Mouse (Mus musculus) intestine, embryonic 14.5 days (tissue): ENCODE measurements around the gene Neurl1a. TPM values are rescaled to one million over a fixed set of nuclear protein-coding genes. Genes with fewer than 3 reads are reported as not detected.
A peak's percentile ranks its signal among the peaks of the same experiment; 100 is the strongest.

Experiments
- ATAC-seq: fragments of 200-750 bp; cut with Nextera tagmentation; replicated peaks from 2 replicates; pipeline ENCODE4 v1.8.0; 2017; ENCODE audit warnings: low read depth, moderate number of reproducible peaks, moderate TSS enrichment, moderate library complexity; ENCODE audit not compliant: low FRiP score, low TSS enrichment
- DNase-seq: peaks from one replicate; pipeline ENCODE4 v3.0.0-alpha.2; 2018; ENCODE audit warnings: low spot score
- H3K27ac ChIP-seq: fragments of 300-500 bp; sonication (generic); 2 replicates; pipeline ENCODE4 v1.5.1; 2014; ENCODE audit warnings: low read depth, mild to moderate bottlenecking, control low read depth
- H3K27me3 ChIP-seq: fragments of 300-500 bp; sonication (generic); replicated peaks from 2 replicates; pipeline ENCODE4 v1.6.1; 2014; ENCODE audit warnings: low read length, control low read depth; ENCODE audit not compliant: control insufficient read depth, insufficient read depth
- H3K36me3 ChIP-seq: fragments of 300-500 bp; sonication (generic); 2 replicates; pipeline ENCODE4 v1.6.1; 2014; ENCODE audit warnings: low read length, control low read depth; ENCODE audit not compliant: control insufficient read depth, insufficient read depth
- H3K4me1 ChIP-seq: fragments of 300-500 bp; sonication (generic); replicated peaks from 2 replicates; pipeline ENCODE4 v1.6.1; 2014; ENCODE audit warnings: low read length, control low read depth, mixed read lengths; ENCODE audit not compliant: control insufficient read depth, insufficient read depth
- H3K4me2 ChIP-seq: fragments of 300-500 bp; sonication (generic); 2 replicates; pipeline ENCODE4 v1.6.1; 2014; ENCODE audit warnings: low read length
- H3K4me3 ChIP-seq: fragments of 300-500 bp; sonication (generic); 2 replicates; pipeline ENCODE4 v1.5.1; 2014; ENCODE audit warnings: low read depth, low read length, control low read depth, mixed read lengths
- H3K9ac ChIP-seq: fragments of 300-500 bp; sonication (generic); 2 replicates; pipeline ENCODE4 v1.6.1; 2014; ENCODE audit warnings: mild to moderate bottlenecking, low read length
- H3K9me3 ChIP-seq: fragments of 300-500 bp; sonication (generic); 2 replicates; pipeline ENCODE4 v1.6.1; 2016; ENCODE audit warnings: low read length, control low read depth; ENCODE audit not compliant: control insufficient read depth
- WGBS: fragments of 180-500 bp; shearing (Covaris S2); extraction: QIAGEN DNeasy Blood & Tissue Kit; methylation state at CpG from one replicate; pipeline ENCODE4 v1.1.7; 2014; 5-methylcytosine and 5-hydroxymethylcytosine counted together
- polyA plus RNA-seq: library from polyadenylated mRNA; unstranded; fragments of >200 nt; fragmentation: Nextera tagmentation; extraction: Ambion mirVana; gene quantifications from 2 replicates; pipeline ENCODE4 v1.2.1, GENCODE M21; 2014

The Neurl1a gene
- polyA plus RNA-seq, 1 experiment from 2014 or later, result 9.1 TPM

DNA sequence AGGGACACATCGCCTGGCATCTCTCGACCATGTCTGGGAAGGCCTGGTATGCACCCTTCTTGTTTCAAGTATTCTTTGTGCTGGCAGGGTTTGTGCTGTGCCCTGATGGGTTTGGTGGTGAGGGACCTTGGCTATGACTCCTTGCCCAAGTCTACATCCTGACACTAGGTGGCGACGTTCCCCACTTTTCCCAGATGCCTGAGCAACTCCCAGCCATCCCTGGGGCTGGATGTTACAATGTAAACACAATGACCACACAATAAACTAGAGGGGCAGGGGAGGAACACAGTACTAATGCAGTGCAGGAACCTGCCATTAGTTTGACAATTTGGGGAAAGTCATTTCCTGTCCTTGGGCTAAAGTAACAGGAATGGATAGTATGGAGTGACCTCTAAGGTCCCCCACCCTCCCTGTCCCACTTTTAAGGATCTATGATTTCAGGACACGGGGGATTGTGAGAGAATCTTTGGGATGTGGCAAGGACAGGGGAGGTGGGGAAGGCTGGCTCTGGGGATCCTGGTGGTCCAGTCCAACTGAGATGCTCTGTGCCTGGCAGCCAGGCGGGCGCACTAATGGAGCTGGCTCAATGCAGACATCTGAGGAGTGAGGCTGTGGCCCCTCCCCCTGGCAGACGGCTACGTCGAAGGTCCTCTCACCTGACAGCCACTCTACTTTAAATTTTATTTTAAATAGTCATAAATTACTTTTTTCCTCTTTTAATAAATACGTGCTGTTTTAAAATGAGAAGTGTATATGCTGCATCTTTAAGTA, 85.9 kb downstream of the Neurl1a start:
- H3K9me3 ChIP-seq, result no peaks in the 10 kb centered on the region
- H3K36me3 ChIP-seq, result peaks cover 52% of the 10 kb centered on the region
- H3K4me2 ChIP-seq, result no peak overlapping the region
- ATAC-seq (peak; percentile 56; the same call in 1 of the 2 replicates), DNase-seq (peak; percentile 88)
- H3K27ac ChIP-seq, result no peak overlapping the region
- H3K27me3 ChIP-seq, result no peaks in the 10 kb centered on the region
- H3K4me3 ChIP-seq, result no peak overlapping the region
- no peak overlapping the region for H3K9ac ChIP-seq
- 39% methylated on average over 11 of the region's 11 CpGs for WGBS
- H3K4me1 ChIP-seq, result 0 out of 2 replicates have a peak, but pooled peaks cover 3% of the 10 kb centered on the region

DNA sequence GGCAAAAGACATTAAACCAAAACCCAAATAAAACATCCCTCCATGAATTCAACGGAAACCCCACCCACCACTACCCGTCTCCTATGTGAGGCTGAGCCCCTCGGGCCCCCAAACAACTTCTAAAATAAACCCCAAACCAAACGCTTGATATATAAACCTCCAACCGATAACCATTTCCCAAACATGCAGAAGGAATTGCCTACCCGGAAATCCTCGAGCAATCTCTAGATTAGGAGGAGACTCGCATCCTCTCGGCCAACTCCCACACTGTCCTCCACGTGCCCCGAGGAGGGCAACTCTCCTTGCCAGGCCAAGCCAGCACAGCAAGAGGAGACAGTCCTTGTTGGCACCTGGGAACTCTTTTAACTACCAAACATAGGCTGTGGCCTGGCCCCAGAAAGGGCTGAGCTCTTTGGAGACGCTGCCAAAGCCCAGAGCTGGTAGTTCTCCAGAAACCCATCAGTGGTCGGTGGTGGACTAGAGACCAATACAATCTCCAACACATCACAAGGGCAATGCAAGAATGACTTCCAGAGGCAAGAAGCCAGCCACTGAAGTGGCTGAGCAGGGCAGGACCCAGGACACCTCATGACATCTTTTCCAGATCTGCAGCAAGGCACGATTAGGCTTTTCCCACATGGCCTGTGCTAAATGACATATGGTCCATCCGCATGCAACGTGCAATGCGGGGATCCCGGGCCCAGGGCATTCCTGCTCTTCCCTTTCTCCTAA, 87.6 kb downstream of the Neurl1a start:
- H3K4me3 ChIP-seq, result no peak overlapping the region
- DNase-seq (no peak), ATAC-seq (no peak)
- H3K27me3 ChIP-seq, result no peaks in the 10 kb centered on the region
- no peaks in the 10 kb centered on the region for H3K9me3 ChIP-seq
- H3K27ac ChIP-seq, result no peak overlapping the region
- peaks cover 70% of the 10 kb centered on the region for H3K36me3 ChIP-seq
- no peak overlapping the region for H3K4me2 ChIP-seq
- H3K9ac ChIP-seq, result no peak overlapping the region
- 84% methylated on average over 18 of the region's 18 CpGs for WGBS
- 0 out of 2 replicates have a peak, but pooled peaks cover 3% of the 10 kb centered on the region for H3K4me1 ChIP-seq

DNA sequence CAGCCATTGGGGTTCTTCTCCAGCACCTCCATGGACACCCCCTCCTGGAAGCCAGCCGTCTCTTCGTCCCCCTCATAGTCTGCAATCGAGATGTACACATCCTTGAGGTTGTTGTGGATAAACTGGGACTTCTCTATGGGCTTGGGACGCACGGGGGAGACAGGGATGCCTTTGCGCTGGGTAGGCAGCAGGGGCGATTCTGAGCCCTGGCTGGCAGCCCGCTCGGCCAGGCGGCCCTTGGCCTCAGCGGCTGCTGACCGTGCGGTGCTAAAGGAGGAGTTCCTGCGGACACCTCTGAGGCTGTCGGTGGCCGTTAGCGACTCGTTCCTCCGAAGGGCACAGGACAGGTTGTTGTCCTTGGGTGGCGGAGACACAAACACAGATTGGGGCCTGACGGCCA, 88.4 kb downstream of the Neurl1a start:
- Histone ChIP-seq H3K27ac (no peak overlapping the region), H3K9me3 (no peaks in the 10 kb centered on the region), H3K27me3 (no peaks in the 10 kb centered on the region), H3K4me3 (no peak overlapping the region), H3K4me1 (0 out of 2 replicates have a peak, but pooled peaks cover 3% of the 10 kb centered on the region), H3K36me3 (peaks cover 78% of the 10 kb centered on the region), H3K4me2 (no peak overlapping the region), H3K9ac (no peak overlapping the region)
- DNase-seq (no peak), ATAC-seq (no peak)
- WGBS, result 90% methylated on average over 21 of the region's 21 CpGs

GRCm38 (mm10) chr19:47269729-47270128, 91.1 kb downstream of the Neurl1a start:
- H3K4me2 ChIP-seq, result no peak overlapping the region
- DNase-seq, result no peak
- H3K4me1 ChIP-seq, result no peaks in the 10 kb centered on the region
- no peaks in the 10 kb centered on the region for H3K9me3 ChIP-seq
- ATAC-seq, result no peak
- H3K27ac ChIP-seq, result no peak overlapping the region
- peaks cover 93% of the 10 kb centered on the region for H3K36me3 ChIP-seq
- WGBS, result 55% methylated on average over 8 of the region's 8 CpGs
- H3K4me3 ChIP-seq, result no peak overlapping the region
- no peak overlapping the region for H3K9ac ChIP-seq
- no peaks in the 10 kb centered on the region for H3K27me3 ChIP-seq

DNA sequence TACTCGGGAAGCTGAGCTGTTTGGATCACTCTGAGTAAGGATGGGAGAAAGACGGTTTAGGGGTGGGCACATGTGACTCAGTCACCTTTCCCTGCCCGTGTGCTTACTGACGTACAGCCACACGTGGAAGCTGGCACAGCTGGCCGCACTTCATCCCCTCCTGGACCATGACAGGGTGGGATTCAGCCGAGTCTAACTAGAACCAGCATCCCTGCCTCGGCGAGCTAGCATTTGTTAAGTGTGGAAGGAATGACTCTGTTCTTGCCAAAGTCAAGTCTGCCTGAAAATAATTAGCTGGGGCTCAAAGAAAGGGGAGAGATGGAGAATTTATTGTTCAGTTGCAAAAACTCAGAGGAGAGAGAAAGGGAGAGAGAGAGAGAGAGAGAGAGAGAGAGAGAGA, 91.9 kb downstream of the Neurl1a start:
- DNase-seq (no peak), ATAC-seq (no peak)
- 85% methylated on average over 9 of the region's 9 CpGs for WGBS
- Histone ChIP-seq H3K9ac (no peak overlapping the region), H3K4me3 (no peak overlapping the region), H3K27me3 (no peaks in the 10 kb centered on the region), H3K27ac (no peak overlapping the region), H3K4me1 (no peaks in the 10 kb centered on the region), H3K36me3 (peaks cover 94% of the 10 kb centered on the region), H3K9me3 (no peaks in the 10 kb centered on the region), H3K4me2 (no peak overlapping the region)

GRCm38 (mm10) chr19:47276730-47277129, 98.1 kb downstream of the Neurl1a start:
- H3K4me2 ChIP-seq, result no peak overlapping the region
- no peak overlapping the region for H3K27ac ChIP-seq
- no peak overlapping the region for H3K4me3 ChIP-seq
- H3K4me1 ChIP-seq, result no peaks in the 10 kb centered on the region
- H3K27me3 ChIP-seq, result no peaks in the 10 kb centered on the region
- ATAC-seq (no peak), DNase-seq (no peak)
- H3K9ac ChIP-seq, result no peak overlapping the region
- H3K9me3 ChIP-seq, result no peaks in the 10 kb centered on the region
- H3K36me3 ChIP-seq, result peaks cover 89% of the 10 kb centered on the region
- 55% methylated on average over 6 of the region's 6 CpGs for WGBS

- Histone ChIP-seq H3K27ac (no peak overlapping the region), H3K27me3 (no peaks in the 10 kb centered on the region), H3K9me3 (no peaks in the 10 kb centered on the region), H3K9ac (no peak overlapping the region), H3K36me3 (peaks cover 91% of the 10 kb centered on the region), H3K4me2 (no peak overlapping the region), H3K4me3 (no peak overlapping the region), H3K4me1 (no peaks in the 10 kb centered on the region)
- ATAC-seq, result no peak
- WGBS, result 68% methylated on average over 4 of the region's 4 CpGs
- no peak for DNase-seq
These were observed 100.8 kb downstream of the Neurl1a start for GRCm38 (mm10) chr19:47279372-47279771.

DNA sequence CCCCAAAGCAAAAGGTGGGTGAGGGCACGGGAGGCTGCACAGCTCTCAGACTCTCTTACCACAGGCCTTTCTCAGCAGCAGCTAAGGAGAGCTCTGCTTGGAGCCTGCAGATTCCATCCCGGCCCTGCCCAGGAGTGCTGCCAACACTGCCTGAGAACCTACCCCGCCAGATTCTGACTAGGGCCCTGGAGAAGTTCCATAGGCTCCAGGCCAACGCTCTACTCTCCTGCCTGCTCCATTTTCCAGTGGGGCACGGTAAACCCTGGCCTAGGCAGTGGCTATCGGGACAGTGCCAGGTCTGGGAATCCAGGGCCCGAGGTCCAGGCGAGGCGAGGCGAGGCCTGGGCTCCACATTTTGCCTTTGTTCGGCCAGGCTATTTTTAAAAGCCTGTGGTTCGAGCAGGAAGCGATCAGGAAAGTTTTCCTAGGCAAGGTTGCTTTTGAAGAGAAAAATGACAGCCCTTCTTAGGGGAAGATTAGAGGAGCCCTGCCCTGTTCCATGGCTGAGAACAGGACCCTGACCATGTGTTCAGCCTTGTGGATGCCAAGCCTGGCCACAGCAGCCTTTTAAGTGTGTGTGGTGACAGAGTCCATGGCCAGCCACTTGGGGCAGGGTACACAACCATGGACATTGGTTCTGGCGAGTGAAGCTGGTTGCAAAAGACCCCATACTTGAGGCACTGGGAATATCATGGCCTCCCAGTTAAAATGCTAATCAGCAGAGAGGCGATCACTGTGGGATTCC, 101.3 kb downstream of the Neurl1a start:
- no peak for DNase-seq
- H3K4me3 ChIP-seq, result no peak overlapping the region
- peaks cover 90% of the 10 kb centered on the region for H3K36me3 ChIP-seq
- H3K9ac ChIP-seq, result no peak overlapping the region
- no peaks in the 10 kb centered on the region for H3K4me1 ChIP-seq
- H3K27ac ChIP-seq, result no peak overlapping the region
- no peak for ATAC-seq
- H3K27me3 ChIP-seq, result no peaks in the 10 kb centered on the region
- H3K9me3 ChIP-seq, result no peaks in the 10 kb centered on the region
- 84% methylated on average over 15 of the region's 15 CpGs for WGBS
- H3K4me2 ChIP-seq, result no peak overlapping the region
